Mouse (Mus musculus) forebrain, embryonic 11.5 days (tissue): ENCODE results near the gene Rab11fip4. TPM values are rescaled to one million over a fixed set of nuclear protein-coding genes. Genes with fewer than 3 reads are reported as not detected.

ENCODE experiments used
- ATAC-seq: fragments of 200-750 bp; cut with Nextera tagmentation; replicated peaks from 2 replicates; pipeline ENCODE4 v1.8.0; 2017; ENCODE audit warnings: moderate TSS enrichment; ENCODE audit not compliant: low FRiP score
- DNase-seq: peaks from one replicate; pipeline ENCODE4 v3.0.0-alpha.2; 2017; ENCODE audit warnings: low spot score
- H3K27ac ChIP-seq: fragments of 300-500 bp; sonication (generic); 2 replicates; pipeline ENCODE4 v1.5.1; 2014; ENCODE audit warnings: low read depth, low read length
- H3K27me3 ChIP-seq: fragments of 300-500 bp; sonication (generic); 2 replicates; pipeline ENCODE4 v1.6.1; 2014; ENCODE audit warnings: mild to moderate bottlenecking, low read length, mixed read lengths; ENCODE audit not compliant: control insufficient read depth, insufficient read depth
- H3K36me3 ChIP-seq: fragments of 300-500 bp; sonication (generic); 2 replicates; pipeline ENCODE4 v1.6.1; 2014; ENCODE audit warnings: mild to moderate bottlenecking, low read length, moderate library complexity, mixed read lengths; ENCODE audit not compliant: control insufficient read depth, insufficient read depth
- H3K4me1 ChIP-seq: fragments of 300-500 bp; sonication (generic); replicated peaks from 2 replicates; pipeline ENCODE4 v1.6.1; 2014; ENCODE audit warnings: low read length, mixed read lengths; ENCODE audit not compliant: control insufficient read depth, insufficient read depth
- H3K4me2 ChIP-seq: fragments of 300-500 bp; sonication (generic); 2 replicates; pipeline ENCODE4 v1.6.1; 2014; ENCODE audit warnings: low read depth, mild to moderate bottlenecking, low read length, moderate library complexity, mixed read lengths; ENCODE audit not compliant: severe bottlenecking
- H3K4me3 ChIP-seq: fragments of 300-500 bp; sonication (generic); 2 replicates; pipeline ENCODE4 v1.5.1; 2014; ENCODE audit warnings: low read depth, low read length
- H3K9ac ChIP-seq: fragments of 300-500 bp; sonication (generic); 2 replicates; pipeline ENCODE4 v1.6.1; 2014; ENCODE audit warnings: low read length
- H3K9me3 ChIP-seq: fragments of 300-500 bp; sonication (generic); 2 replicates; pipeline ENCODE4 v1.6.1; 2016; ENCODE audit warnings: low read length, mixed read lengths; ENCODE audit not compliant: control insufficient read depth
- WGBS: fragments of 180-500 bp; shearing (Covaris S2); extraction: QIAGEN DNeasy Blood & Tissue Kit; methylation state at CpG from one replicate; pipeline ENCODE4 v1.1.7; 2014; 5-methylcytosine and 5-hydroxymethylcytosine counted together
- polyA plus RNA-seq: library from polyadenylated mRNA; unstranded; fragments of >200 nt; fragmentation: Nextera tagmentation; extraction: Ambion mirVana; gene quantifications from 2 replicates; pipeline ENCODE4 v1.2.1, GENCODE M21; 2014

Gene Rab11fip4
- polyA plus RNA-seq, 1 experiment from 2014 or later = 16.0 TPM

GRCm38 (mm10) chr11:79717271-79717670 lies 126.3 kb downstream of the Rab11fip4 start:
- Histone ChIP-seq H3K4me2 (no peak overlapping the region), H3K9ac (no peak overlapping the region), H3K27ac (no peak overlapping the region), H3K4me1 (peaks cover 7% of the 10 kb centered on the region; the same call in 1 of the 2 replicates), H3K4me3 (no peak overlapping the region), H3K9me3 (no peaks in the 10 kb centered on the region), H3K36me3 (no peaks in the 10 kb centered on the region), H3K27me3 (peaks cover 14% of the 10 kb centered on the region)
- no peak for ATAC-seq
- DNase-seq = no peak
- WGBS = 70% methylated on average over 3 of the region's 3 CpGs

- peaks cover 9% of the 10 kb centered on the region for H3K27me3 ChIP-seq
- no peak for DNase-seq
- no peak overlapping the region for H3K27ac ChIP-seq
- H3K36me3 ChIP-seq = no peaks in the 10 kb centered on the region
- H3K4me2 ChIP-seq = no peak overlapping the region
- H3K9me3 ChIP-seq = no peaks in the 10 kb centered on the region
- ATAC-seq = no peak
- no peak overlapping the region for H3K9ac ChIP-seq
- 83% methylated on average over 7 of the region's 7 CpGs for WGBS
- peaks cover 7% of the 10 kb centered on the region; the same call in 1 of the 2 replicates for H3K4me1 ChIP-seq
- H3K4me3 ChIP-seq = no peak overlapping the region
Measured at GRCm38 (mm10) chr11:79717801-79718200, 126.8 kb downstream of the Rab11fip4 start.

GRCm38 (mm10) chr11:79718202-79718601 lies 127.2 kb downstream of the Rab11fip4 start:
- no peaks in the 10 kb centered on the region for H3K36me3 ChIP-seq
- peaks cover 7% of the 10 kb centered on the region; the same call in 1 of the 2 replicates for H3K4me1 ChIP-seq
- DNase-seq (no peak), ATAC-seq (no peak)
- no peak overlapping the region for H3K9ac ChIP-seq
- no peaks in the 10 kb centered on the region for H3K9me3 ChIP-seq
- H3K4me2 ChIP-seq = no peak overlapping the region
- peaks cover 5% of the 10 kb centered on the region for H3K27me3 ChIP-seq
- H3K4me3 ChIP-seq = no peak overlapping the region
- no peak overlapping the region for H3K27ac ChIP-seq
- 52% methylated on average over 6 of the region's 6 CpGs for WGBS

GRCm38 (mm10) chr11:79718829-79719346 lies 127.9 kb downstream of the Rab11fip4 start:
- peaks cover 7% of the 10 kb centered on the region; the same call in 1 of the 2 replicates for H3K4me1 ChIP-seq
- no peak overlapping the region for H3K9ac ChIP-seq
- no peaks in the 10 kb centered on the region for H3K9me3 ChIP-seq
- H3K4me3 ChIP-seq = no peak overlapping the region
- no peak overlapping the region for H3K27ac ChIP-seq
- H3K27me3 ChIP-seq = peaks cover 2% of the 10 kb centered on the region; the same call in 1 of the 2 replicates
- DNase-seq (no peak), ATAC-seq (no peak)
- H3K4me2 ChIP-seq = no peak overlapping the region
- H3K36me3 ChIP-seq = no peaks in the 10 kb centered on the region
- WGBS = 84% methylated on average over 8 of the region's 8 CpGs

DNA sequence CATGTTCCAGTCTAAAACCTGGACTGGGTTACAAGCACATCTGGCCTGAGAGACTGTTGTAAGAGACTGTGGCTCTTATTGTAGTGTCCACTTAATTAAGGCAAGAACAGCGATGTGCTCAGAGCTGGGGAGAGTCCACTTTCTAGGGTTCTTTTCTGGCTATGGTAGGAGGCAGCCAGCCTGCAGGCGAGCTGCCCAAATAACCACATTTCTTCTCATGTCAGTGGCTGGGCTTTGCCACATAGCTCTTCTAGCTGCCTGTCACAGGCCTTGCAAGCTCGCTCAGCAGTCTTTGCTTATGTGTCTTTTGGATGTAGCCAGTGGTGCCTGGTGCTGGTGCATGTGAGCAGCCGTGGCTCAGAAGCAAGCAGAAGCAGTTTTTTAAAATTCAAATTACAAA lies 129.7 kb downstream of the Rab11fip4 start:
- DNase-seq = no peak
- Histone ChIP-seq H3K4me2 (no peak overlapping the region), H3K36me3 (no peaks in the 10 kb centered on the region), H3K27ac (no peak overlapping the region), H3K9me3 (no peaks in the 10 kb centered on the region), H3K27me3 (no peaks in the 10 kb centered on the region), H3K9ac (no peak overlapping the region), H3K4me3 (no peak overlapping the region), H3K4me1 (peaks cover 7% of the 10 kb centered on the region; the same call in 1 of the 2 replicates)
- 74% methylated on average over 4 of the region's 4 CpGs for WGBS
- no peak for ATAC-seq

GRCm38 (mm10) chr11:79722811-79723210 lies 131.8 kb downstream of the Rab11fip4 start:
- Histone ChIP-seq H3K27ac (no peak overlapping the region), H3K4me2 (no peak overlapping the region), H3K9me3 (no peaks in the 10 kb centered on the region), H3K4me1 (peaks cover 7% of the 10 kb centered on the region; the same call in 1 of the 2 replicates), H3K27me3 (no peaks in the 10 kb centered on the region), H3K36me3 (no peaks in the 10 kb centered on the region), H3K4me3 (no peak overlapping the region), H3K9ac (no peak overlapping the region)
- no peak for DNase-seq
- WGBS = 81% methylated on average over 5 of the region's 5 CpGs
- no peak for ATAC-seq

- WGBS = 92% methylated on average over 6 of the region's 6 CpGs
- Histone ChIP-seq H3K27ac (no peak overlapping the region), H3K9me3 (no peaks in the 10 kb centered on the region), H3K4me3 (no peak overlapping the region), H3K27me3 (no peaks in the 10 kb centered on the region), H3K4me1 (peaks cover 7% of the 10 kb centered on the region; the same call in 1 of the 2 replicates), H3K36me3 (no peaks in the 10 kb centered on the region), H3K9ac (no peak overlapping the region), H3K4me2 (no peak overlapping the region)
- ATAC-seq (no peak), DNase-seq (no peak)
Measured at GRCm38 (mm10) chr11:79725005-79725404, 134.0 kb downstream of the Rab11fip4 start.

DNA sequence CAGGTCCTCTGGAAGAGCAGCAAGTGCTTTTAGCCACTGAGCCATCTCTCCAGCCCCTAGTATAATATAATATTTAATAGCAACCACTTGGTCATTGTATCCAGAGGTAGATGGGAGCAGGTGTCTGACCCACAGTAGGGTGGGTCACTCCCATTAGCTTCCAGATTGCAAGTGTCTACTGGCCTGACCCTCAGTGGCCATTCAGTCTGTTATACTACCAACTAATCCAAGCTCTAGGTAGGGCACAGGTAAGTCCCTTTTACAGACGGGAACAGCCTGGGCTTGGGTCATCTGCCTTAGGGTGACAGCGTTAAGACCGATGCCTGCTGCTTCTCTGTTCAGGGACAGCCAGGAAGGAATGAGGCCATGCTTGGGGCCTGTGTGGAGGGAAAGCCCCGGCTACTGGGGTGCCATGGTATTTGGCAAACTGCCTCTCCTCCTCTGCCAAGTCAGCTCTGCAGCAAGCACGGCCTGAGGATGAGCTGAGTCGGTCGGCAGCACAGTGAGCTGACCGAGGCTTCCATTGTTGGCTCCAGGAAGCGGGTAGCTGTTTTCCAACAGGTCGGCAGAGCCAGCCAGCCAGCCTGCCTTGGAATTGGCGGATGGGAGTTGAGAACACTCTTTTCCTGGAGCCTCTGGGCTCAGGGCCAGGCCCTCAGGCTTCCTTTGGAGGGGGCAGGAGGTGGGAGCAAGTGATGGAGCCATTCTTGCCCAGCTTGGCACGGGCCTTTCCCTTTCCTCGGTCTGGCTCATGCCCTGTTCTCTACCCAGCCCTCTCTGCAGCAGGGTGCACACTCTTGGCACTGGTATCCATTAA lies 138.4 kb downstream of the Rab11fip4 start:
- DNase-seq (no peak), ATAC-seq (no peak)
- Histone ChIP-seq H3K9me3 (no peaks in the 10 kb centered on the region), H3K27ac (no peak overlapping the region), H3K4me2 (no peak overlapping the region), H3K9ac (no peak overlapping the region), H3K4me3 (no peak overlapping the region), H3K4me1 (no peaks in the 10 kb centered on the region), H3K36me3 (no peaks in the 10 kb centered on the region), H3K27me3 (no peaks in the 10 kb centered on the region)
- WGBS = 84% methylated on average over 13 of the region's 13 CpGs
